Mouse (Mus musculus) bone marrow, adult 2 months (tissue): Measurements from ENCODE around the gene Rps9. TPM values are rescaled to one million over a fixed set of nuclear protein-coding genes. Genes with fewer than 3 reads are reported as not detected.

ENCODE experiments used
- H3K27ac ChIP-seq: fragments of 200-500 bp; 2 replicates; pipeline ENCODE4 v1.5.1; 2012; ENCODE audit warnings: low read depth, mild to moderate bottlenecking, control low read depth, inconsistent platforms, low read length; ENCODE audit not compliant: control insufficient read depth, poor library complexity, insufficient read depth
- H3K4me1 ChIP-seq: fragments of 200-500 bp; 2 replicates; pipeline ENCODE4 v1.6.1; 2011; ENCODE audit warnings: low read length; ENCODE audit not compliant: control insufficient read depth, insufficient read depth
- H3K4me3 ChIP-seq: fragments of 200-500 bp; replicated peaks from 2 replicates; pipeline ENCODE3; 2011; ENCODE audit warnings: mild to moderate bottlenecking, low read depth, low read length, control low read depth; ENCODE audit not compliant: control insufficient read depth
- CTCF ChIP-seq: fragments of 200-500 bp; IDR thresholded peaks from 2 replicates; pipeline ENCODE4 v1.5.1; 2011; ENCODE audit warnings: low read length, control low read depth; ENCODE audit not compliant: control insufficient read depth, insufficient read depth
- POLR2A ChIP-seq: fragments of 200-500 bp; IDR thresholded peaks from 2 replicates; pipeline ENCODE4 v1.6.1; 2011; ENCODE audit warnings: low read depth, mild to moderate bottlenecking, control low read depth, low read length, borderline replicate concordance; ENCODE audit not compliant: control insufficient read depth
- WGBS: fragments of 180-500 bp; shearing (Covaris S2); methylation state at CpG from one replicate; pipeline ENCODE4 v1.1.7; 2018; 5-methylcytosine and 5-hydroxymethylcytosine counted together
- polyA plus RNA-seq: library from polyadenylated mRNA; stranded (reverse); fragments of >200 nt; gene quantifications from 2 replicates; pipeline ENCODE4 v1.2.4, GENCODE M21; 2011; ENCODE audit warnings: low replicate concordance; ENCODE audit not compliant: missing spikeins, insufficient read depth, insufficient read length

Rps9 gene
- polyA plus RNA-seq, 1 experiment = 3,507 TPM

DNA sequence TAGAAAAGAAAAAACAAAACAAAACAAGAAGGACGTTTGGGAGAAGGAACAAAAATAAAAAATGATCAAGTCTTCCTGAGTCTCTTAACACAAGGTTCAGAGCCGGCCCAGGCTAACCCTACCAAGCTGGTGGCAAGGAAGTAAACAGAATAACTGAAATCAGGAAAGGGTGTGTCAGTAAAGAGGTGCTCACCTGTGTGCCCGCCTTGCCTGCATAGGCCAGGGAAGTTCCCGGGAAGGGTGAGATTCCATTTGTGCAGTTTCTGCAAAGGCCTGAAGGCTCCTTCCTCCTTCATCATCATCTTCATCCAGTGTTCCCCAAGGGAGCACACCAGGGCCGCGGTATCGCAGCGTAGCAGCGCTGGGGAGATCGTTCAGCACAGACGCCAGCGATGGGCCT lies 27.4 kb upstream of the Rps9 start:
- TF ChIP-seq POLR2A = no peak
- TF ChIP-seq CTCF = no peak
- H3K27ac ChIP-seq = no peak overlapping the region
- no peaks in the 10 kb centered on the region; the same call in 1 of the 2 replicates for H3K4me1 ChIP-seq
- no peak overlapping the region for H3K4me3 ChIP-seq
- 87% methylated on average over 12 of the region's 12 CpGs for WGBS

DNA sequence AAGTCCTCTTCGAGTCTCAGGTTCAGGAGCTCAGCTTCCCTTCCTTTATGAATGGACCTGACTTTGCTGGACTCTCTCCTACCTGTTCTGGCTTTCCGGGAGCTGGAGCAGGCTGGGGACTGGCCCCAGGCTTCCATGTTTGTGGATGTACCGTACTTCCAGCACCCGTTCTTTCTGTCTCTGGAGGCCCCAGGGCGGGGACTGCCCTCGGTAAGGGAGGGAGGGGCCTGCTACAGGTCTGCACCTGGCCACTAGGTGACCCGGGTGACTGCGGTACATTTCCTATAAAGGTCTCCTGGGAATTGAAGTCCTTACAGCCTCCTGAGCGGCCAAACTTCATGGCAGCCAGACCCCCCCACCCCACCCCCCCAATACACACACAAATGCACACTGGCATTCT lies 26.5 kb upstream of the Rps9 start, which contains the start of gene Tmc4:
TSS of gene Tmc4 (minus strand) at position 212 of the 400 bp plus-strand sequence.
- no peak within 1 kb of the TSS for H3K27ac ChIP-seq
- H3K4me1 ChIP-seq = no peaks in the 10 kb centered on the region; the same call in 1 of the 2 replicates
- WGBS = 80% methylated on average over 9 of the region's 9 CpGs

DNA sequence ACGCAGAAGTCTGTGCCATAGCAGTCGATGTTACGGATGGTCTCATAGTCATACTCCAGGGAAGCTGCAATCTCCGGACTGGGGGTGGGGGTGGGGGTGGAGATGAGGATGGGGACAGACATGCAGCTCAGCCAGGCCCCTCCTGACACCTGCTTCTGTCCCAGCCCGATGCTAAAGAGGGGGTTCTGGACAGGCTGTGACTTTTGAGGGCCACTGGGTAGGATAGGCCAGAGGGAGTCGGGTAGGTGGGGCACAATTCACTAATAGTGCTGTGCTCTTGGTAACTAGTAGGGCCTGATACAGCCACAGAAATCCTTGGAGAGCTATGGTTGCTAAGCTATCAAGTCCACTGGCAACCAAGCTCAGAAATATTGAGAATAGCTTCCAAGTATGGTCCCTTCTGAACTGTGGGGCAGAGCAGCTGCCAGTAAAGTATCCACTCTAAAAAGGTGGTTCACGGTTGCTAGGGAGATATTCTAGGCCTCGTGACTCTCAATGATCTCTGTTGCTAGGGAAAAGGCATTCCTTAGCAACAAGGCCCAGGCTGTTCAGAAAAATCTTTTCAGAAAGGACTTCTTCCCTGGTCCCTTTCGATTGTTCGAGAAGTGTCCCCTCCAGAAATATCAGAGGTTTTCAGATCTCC lies 19.8 kb upstream of the Rps9 start:
- H3K4me1 ChIP-seq = no peaks in the 10 kb centered on the region
- 87% methylated on average over 10 of the region's 10 CpGs for whole genome bisulfite sequencing
- no peak for TF ChIP-seq CTCF
- no peak for TF ChIP-seq POLR2A
- no peak overlapping the region for H3K4me3 ChIP-seq
- H3K27ac ChIP-seq = no peak overlapping the region

More for the DNA sequence above, 26.5 kb upstream of the Rps9 start, which contains the start of gene Tmc4:
- H3K4me3 ChIP-seq = no peak within 1 kb of the TSS
- TF ChIP-seq CTCF (no peak), POLR2A (no peak)

DNA sequence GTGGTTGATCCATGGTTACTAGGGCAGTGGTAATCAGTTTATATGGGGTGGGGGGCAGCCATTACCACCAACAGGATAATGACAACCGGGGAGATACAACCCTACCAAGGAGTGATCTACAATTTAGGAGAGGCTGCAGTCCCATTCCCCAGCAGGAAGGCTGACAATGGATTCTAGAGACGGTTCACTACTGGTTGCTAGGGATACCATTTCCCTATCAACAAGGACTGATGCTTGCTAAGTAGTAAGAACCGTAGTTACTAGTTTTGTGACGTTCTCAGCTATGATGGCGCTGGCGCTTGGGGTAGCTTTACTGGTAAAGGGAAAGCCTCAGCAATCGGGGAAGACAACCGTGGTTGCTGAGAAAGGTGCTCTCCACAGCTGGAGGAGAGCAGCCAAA lies 19.1 kb upstream of the Rps9 start:
- H3K4me1 ChIP-seq = no peaks in the 10 kb centered on the region
- H3K4me3 ChIP-seq = no peak overlapping the region
- TF ChIP-seq CTCF (no peak), POLR2A (no peak)
- H3K27ac ChIP-seq = no peak overlapping the region
- WGBS = 89% methylated on average over 8 of the region's 8 CpGs

DNA sequence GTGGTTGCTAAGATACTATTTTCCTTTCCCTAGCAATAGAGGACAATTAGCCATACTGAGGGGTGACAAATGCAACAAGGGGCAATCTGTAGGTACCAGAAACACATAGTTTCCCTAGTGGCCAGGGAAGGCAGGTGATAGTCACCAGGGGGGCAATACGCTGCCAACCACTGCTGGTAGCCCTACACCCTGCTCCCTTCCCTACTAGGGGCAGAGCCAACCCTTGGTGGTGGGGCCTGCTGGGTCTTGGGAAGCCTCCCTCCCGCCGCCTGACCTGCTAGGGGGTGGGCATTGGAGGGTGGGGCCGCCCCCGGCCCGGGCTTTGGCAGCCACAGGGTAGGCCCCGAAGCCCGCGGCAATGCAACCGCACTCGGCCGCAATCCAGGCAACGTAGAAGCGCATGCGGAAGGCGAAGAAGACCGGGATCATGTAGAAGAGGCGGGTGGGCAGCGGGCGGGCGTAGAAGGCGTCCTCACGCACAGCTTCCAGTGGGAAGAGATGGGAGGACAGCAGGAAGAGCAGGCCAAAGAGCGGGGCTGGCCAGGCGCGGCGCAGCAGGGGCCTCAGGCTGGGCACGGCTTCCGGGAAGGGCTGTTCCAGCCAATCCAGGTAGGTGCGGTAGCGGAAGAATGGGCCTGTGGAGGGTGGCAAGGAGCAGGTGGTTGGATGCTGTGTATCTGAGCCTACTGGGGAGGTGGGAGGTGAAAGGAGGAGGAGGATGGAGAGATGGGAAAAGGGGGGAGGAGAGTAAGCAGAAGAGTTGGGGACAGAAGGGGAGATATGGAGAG lies 18.2 kb upstream of the Rps9 start:
- no peak for TF ChIP-seq CTCF
- TF ChIP-seq POLR2A = no peak
- WGBS = 90% methylated on average over 31 of the region's 31 CpGs
- Histone ChIP-seq H3K4me3 (no peak overlapping the region), H3K27ac (no peak overlapping the region), H3K4me1 (no peaks in the 10 kb centered on the region)

DNA sequence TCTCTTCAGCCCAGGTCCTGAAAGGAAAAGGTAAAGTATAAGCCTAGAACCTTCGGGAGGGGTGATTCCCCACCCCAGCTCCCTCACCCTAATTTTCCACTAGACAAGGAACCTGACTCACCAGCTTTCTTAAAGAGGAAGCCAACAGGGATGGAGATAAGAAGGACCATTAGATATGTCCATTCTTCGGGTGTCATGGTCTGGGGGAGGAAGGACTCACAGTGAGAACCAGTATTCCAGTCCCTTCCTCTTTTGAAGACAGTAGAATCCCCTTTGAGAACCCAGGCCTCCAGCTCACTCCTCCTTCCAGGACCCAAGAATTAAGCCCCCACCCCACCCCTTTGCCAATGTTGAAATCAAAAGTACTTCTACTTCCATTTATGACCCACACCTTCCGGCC lies 11.9 kb upstream of the Rps9 start:
- 8% methylated on average over 3 of the region's 3 CpGs for WGBS
- no peak for TF ChIP-seq POLR2A
- no peak for TF ChIP-seq CTCF
- Histone ChIP-seq H3K4me3 (peak overlapping the region; percentile 75), H3K4me1 (no peaks in the 10 kb centered on the region), H3K27ac (peak overlapping the region; percentile 9; the same call in 1 of the 2 replicates)

DNA sequence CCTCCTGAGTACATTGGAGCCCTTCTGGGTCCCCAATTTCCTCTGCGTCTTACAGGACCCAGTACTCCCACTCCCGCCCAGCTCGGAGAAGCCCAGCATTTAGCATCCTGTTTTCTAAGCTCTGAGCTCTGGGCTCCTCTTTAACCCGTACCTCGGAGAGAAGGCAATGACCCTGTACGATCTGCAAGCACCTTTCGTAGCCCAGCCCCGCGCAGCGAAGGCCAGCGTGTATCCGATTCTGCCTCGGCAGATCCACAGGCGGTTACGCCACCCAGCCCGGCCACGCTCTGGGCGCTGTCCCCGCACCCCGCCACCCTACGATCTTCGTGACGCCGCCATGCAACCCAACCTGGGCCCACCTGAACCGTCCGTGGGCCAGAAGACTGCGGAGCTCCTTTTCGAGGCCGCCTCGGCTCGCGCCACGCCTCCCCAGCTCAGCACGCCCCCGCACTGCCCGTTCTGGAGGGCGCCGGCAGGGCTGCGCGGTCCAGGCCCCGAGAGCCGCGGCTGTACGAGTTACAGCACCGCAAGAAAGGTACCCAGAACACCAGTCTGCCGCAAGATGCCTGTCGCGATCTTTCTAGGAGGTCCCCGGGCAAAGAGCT lies 11.3 kb upstream of the Rps9 start, which contains the start of gene Tsen34:
TSS of gene Tsen34 (plus strand) at position 482 of the 605 bp plus-strand sequence.
- Histone ChIP-seq H3K27ac (peak within 1 kb of the TSS; percentile 85), H3K4me1 (no peaks in the 10 kb centered on the region), H3K4me3 (peak within 1 kb of the TSS; percentile 75)
- peak; percentile 52; the same call in 1 of the 2 replicates for TF ChIP-seq POLR2A
- TF ChIP-seq CTCF = 0 out of 2 replicates have a peak, but pooled peaks have one; percentile 23
- WGBS = under 1% methylated on average over 49 of the region's 49 CpGs
